Mouse (Mus musculus) myocyte (in vitro differentiated cells): ENCODE measurements around the gene Fam19a1. TPM values are rescaled to one million over a fixed set of nuclear protein-coding genes. Genes with fewer than 3 reads are reported as not detected.

Experiments
- H3K27me3 ChIP-seq: one replicate; pipeline ENCODE4 v1.6.1; 2011; ENCODE audit not compliant: control insufficient read depth, insufficient read depth, insufficient read length
- H3K36me3 ChIP-seq: one replicate; pipeline ENCODE4 v1.6.1; 2011; ENCODE audit not compliant: control insufficient read depth, insufficient read depth
- H3K4me2 ChIP-seq: one replicate; pipeline ENCODE4 v1.6.1; 2011; ENCODE audit warnings: low read depth, control low read depth
- H3K4me3 ChIP-seq: one replicate; pipeline ENCODE4 v1.5.1; 2011; ENCODE audit warnings: mild to moderate bottlenecking, control low read depth, moderate library complexity
- H3K79me2 ChIP-seq: one replicate; pipeline ENCODE4 v1.6.1; 2011; ENCODE audit not compliant: control insufficient read depth, insufficient read depth
- H3ac ChIP-seq: one replicate; pipeline ENCODE4 v1.6.1; 2011; ENCODE audit not compliant: control insufficient read depth, insufficient read length
- CEBPB ChIP-seq: IDR thresholded peaks from 2 replicates; pipeline ENCODE4 v1.6.1; 2011; ENCODE audit warnings: mild to moderate bottlenecking, moderate library complexity; ENCODE audit not compliant: poor library complexity, insufficient read depth, severe bottlenecking
- E2F4 ChIP-seq: IDR thresholded peaks from one replicate; pipeline ENCODE4 v1.6.1; 2011; ENCODE audit warnings: mild to moderate bottlenecking, control low read depth, moderate library complexity; ENCODE audit not compliant: insufficient read depth
- MAX ChIP-seq: IDR thresholded peaks from one replicate; pipeline ENCODE4 v1.6.1; 2011; ENCODE audit warnings: low read depth, mild to moderate bottlenecking, control low read depth
- MYOD1 ChIP-seq, 3 experiments: IDR thresholded peaks; one replicate each; pipeline ENCODE4 v1.6.1; 2011; ENCODE audit warnings: control low read depth in 2 of 3, low read depth in 2 of 3, mild to moderate bottlenecking in 2 of 3, moderate library complexity in 1 of 3; ENCODE audit not compliant: insufficient read length in 2 of 3, control insufficient read depth in 1 of 3
- MYOG ChIP-seq, 3 experiments: IDR thresholded peaks; one replicate each; pipeline ENCODE4 v1.6.1; 2011; ENCODE audit warnings: control low read depth in 2 of 3, low read depth in 2 of 3, mild to moderate bottlenecking in 2 of 3; ENCODE audit not compliant: insufficient read length in 2 of 3, control insufficient read depth in 1 of 3, insufficient read depth in 1 of 3
- POLR2A ChIP-seq: IDR thresholded peaks from one replicate; pipeline ENCODE4 v1.6.1; 2011; ENCODE audit warnings: low read depth, mild to moderate bottlenecking, control low read depth, moderate library complexity; ENCODE audit not compliant: insufficient read length
- POLR2AphosphoS2 ChIP-seq: IDR thresholded peaks from one replicate; pipeline ENCODE4 v1.6.1; 2011; ENCODE audit warnings: low read depth, control low read depth; ENCODE audit not compliant: insufficient read length
- REST ChIP-seq: IDR thresholded peaks from one replicate; pipeline ENCODE4 v1.6.1; 2011; ENCODE audit warnings: mild to moderate bottlenecking, control low read depth, moderate library complexity; ENCODE audit not compliant: insufficient read depth, insufficient read length
- SRF ChIP-seq: IDR thresholded peaks from one replicate; pipeline ENCODE4 v1.6.1; 2011; ENCODE audit warnings: low read depth; ENCODE audit not compliant: control insufficient read depth, insufficient read length
- TCF12 ChIP-seq: IDR thresholded peaks from one replicate; pipeline ENCODE4 v1.6.1; 2011; ENCODE audit warnings: mild to moderate bottlenecking, control low read depth; ENCODE audit not compliant: poor library complexity, insufficient read depth, severe bottlenecking
- TCF3 ChIP-seq: IDR thresholded peaks from one replicate; pipeline ENCODE4 v1.6.1; 2011; ENCODE audit warnings: low read depth, control low read depth; ENCODE audit not compliant: insufficient read length
- USF1 ChIP-seq: IDR thresholded peaks from one replicate; pipeline ENCODE4 v1.6.1; 2011; ENCODE audit warnings: low read depth, mild to moderate bottlenecking, control low read depth, moderate library complexity
- polyA plus RNA-seq: library from polyadenylated mRNA; unstranded; fragments of >200 nt; fragmentation: generic; extraction: Trizol; gene quantifications from one replicate; pipeline ENCODE4 v1.2.1, GENCODE M21; 2012; ENCODE audit warnings: missing spikeins

The Fam19a1 gene
- polyA plus RNA-seq, 1 experiment, result 0.02 TPM

DNA sequence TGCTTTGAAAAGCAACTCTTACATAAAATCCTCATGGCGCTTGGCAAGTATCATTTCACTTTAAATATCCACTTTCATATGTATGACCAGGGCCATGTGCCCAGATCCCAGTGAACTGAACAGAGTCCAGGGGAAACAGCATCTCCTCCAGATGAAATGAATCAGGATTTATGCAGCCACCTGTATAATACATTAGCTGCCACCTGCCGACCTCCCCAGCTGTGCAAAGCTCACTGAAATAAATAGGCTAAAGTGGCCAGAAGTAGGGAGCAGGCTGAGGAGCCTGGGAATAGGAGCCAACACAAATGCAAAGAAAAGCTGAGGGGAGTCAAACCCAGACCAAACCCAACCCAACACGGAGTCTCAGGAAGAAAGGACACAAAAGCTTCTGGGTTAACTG, 324.9 kb downstream of the Fam19a1 start:
- H3K27me3 ChIP-seq, result no peaks in the 10 kb centered on the region
- H3K4me3 ChIP-seq, result no peak overlapping the region
- no peak overlapping the region for H3K4me2 ChIP-seq
- no peak overlapping the region for H3ac ChIP-seq
- H3K79me2 ChIP-seq, result no peaks in the 10 kb centered on the region
- H3K36me3 ChIP-seq, result no peaks in the 10 kb centered on the region
- TF ChIP-seq E2F4, result no peak
- no peak for TF ChIP-seq TCF3
- no peak for TF ChIP-seq SRF
- no peak for TF ChIP-seq POLR2A
- no peak for TF ChIP-seq TCF12
- no peak for TF ChIP-seq POLR2AphosphoS2
- no peak for TF ChIP-seq USF1
- TF ChIP-seq REST, result no peak
- TF ChIP-seq MAX, result no peak
- no peak for TF ChIP-seq MYOG (IDR thresholded peaks at IDR 0.05; ENCODE audit: control insufficient read depth in 1 of 3, insufficient read depth in 1 of 3, insufficient read length in 2 of 3, low read depth in 2 of 3)
- no peak for TF ChIP-seq CEBPB
- no peak for TF ChIP-seq MYOD1 (IDR thresholded peaks at IDR 0.05; ENCODE audit: control insufficient read depth in 1 of 3, insufficient read length in 2 of 3, low read depth in 2 of 3)

DNA sequence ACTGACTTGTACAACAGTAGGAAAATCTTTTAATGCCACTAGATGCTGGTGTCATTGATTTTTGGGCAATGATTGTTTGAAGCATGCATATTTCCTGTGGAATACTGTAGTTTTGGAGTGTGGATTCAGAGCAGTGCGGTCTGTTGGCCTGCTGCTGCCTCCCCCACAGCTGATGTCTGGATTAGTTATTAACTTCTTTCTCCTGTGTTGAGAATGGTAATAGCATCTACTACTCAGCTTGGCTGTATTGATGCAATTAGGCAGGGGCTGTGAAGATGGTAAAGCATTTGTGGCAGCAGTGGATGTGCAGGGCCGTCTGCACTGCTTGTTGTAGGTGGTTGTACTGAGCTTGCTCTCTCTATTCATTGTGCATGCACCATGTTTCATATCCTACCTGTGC, 326.5 kb downstream of the Fam19a1 start:
- no peak overlapping the region for H3K4me3 ChIP-seq
- no peak overlapping the region for H3ac ChIP-seq
- no peaks in the 10 kb centered on the region for H3K79me2 ChIP-seq
- no peaks in the 10 kb centered on the region for H3K27me3 ChIP-seq
- TF ChIP-seq TCF12 (no peak), POLR2AphosphoS2 (no peak), CEBPB (no peak), E2F4 (no peak), REST (no peak), MAX (no peak), MYOG (IDR thresholded peaks at IDR 0.05; ENCODE audit: control insufficient read depth in 1 of 3, insufficient read depth in 1 of 3, insufficient read length in 2 of 3, low read depth in 2 of 3) (no peak), TCF3 (no peak), USF1 (no peak)
- no peak overlapping the region for H3K4me2 ChIP-seq
- no peaks in the 10 kb centered on the region for H3K36me3 ChIP-seq

- H3K4me3 ChIP-seq, result no peak overlapping the region
- no peak overlapping the region for H3ac ChIP-seq
- H3K79me2 ChIP-seq, result no peaks in the 10 kb centered on the region
- H3K36me3 ChIP-seq, result no peaks in the 10 kb centered on the region
- TF ChIP-seq TCF12 (no peak), REST (no peak), MAX (no peak), POLR2AphosphoS2 (no peak), E2F4 (no peak), MYOG (IDR thresholded peaks at IDR 0.05; ENCODE audit: control insufficient read depth in 1 of 3, insufficient read depth in 1 of 3, insufficient read length in 2 of 3, low read depth in 2 of 3) (no peak), SRF (no peak), POLR2A (no peak), CEBPB (no peak), MYOD1 (IDR thresholded peaks at IDR 0.05; ENCODE audit: control insufficient read depth in 1 of 3, insufficient read length in 2 of 3, low read depth in 2 of 3) (no peak), USF1 (no peak), TCF3 (no peak)
- H3K4me2 ChIP-seq, result no peak overlapping the region
- H3K27me3 ChIP-seq, result no peaks in the 10 kb centered on the region
Measured at GRCm38 (mm10) chr6:96441971-96442370, 329.0 kb downstream of the Fam19a1 start.

DNA sequence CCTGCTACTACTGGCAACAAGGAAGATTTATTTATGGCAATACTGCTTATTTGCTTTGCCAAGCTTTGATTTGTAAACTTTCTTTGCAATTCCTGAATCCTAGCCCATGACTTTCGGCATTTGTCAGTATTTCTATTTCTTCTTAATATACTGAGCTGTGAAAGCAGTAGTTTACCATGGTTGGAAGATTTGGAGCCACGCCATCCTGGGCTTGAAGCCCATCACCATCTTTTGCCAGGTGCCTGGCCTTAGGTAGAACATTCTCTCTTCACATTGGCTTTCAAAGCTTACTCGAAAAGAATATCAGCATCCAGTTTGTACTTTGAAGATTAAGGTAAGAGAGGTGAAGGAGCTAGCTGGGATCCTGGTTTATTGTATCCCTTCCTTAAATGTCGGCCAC, 334.5 kb downstream of the Fam19a1 start:
- H3ac ChIP-seq, result no peak overlapping the region
- no peaks in the 10 kb centered on the region for H3K27me3 ChIP-seq
- no peaks in the 10 kb centered on the region for H3K79me2 ChIP-seq
- H3K4me3 ChIP-seq, result no peak overlapping the region
- no peak overlapping the region for H3K4me2 ChIP-seq
- TF ChIP-seq E2F4 (no peak), TCF3 (no peak), REST (no peak), USF1 (no peak), POLR2A (no peak), CEBPB (no peak), MAX (no peak), MYOG (IDR thresholded peaks at IDR 0.05; ENCODE audit: control insufficient read depth in 1 of 3, insufficient read depth in 1 of 3, insufficient read length in 2 of 3, low read depth in 2 of 3) (no peak), SRF (no peak), POLR2AphosphoS2 (no peak), MYOD1 (IDR thresholded peaks at IDR 0.05; ENCODE audit: control insufficient read depth in 1 of 3, insufficient read length in 2 of 3, low read depth in 2 of 3) (no peak), TCF12 (no peak)
- H3K36me3 ChIP-seq, result no peaks in the 10 kb centered on the region

DNA sequence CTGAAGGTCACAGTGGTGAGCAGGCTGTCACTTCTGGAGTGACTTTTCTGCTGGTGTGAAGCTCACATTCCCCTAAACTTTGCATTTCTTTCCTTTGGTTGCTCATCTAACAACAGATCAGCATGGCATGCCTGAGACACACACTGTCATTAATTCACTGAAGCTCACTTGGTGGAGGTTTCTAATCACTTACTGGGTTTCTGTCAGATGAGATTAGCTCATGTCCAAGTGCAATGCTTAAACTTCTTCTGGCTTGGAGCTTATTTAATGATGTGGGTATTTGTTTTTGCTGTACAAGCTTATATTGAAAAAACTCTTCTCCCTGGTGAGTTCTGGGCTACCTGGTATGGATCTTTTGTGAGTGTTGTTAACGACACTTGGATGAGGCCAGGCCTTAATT, 343.3 kb downstream of the Fam19a1 start:
- H3K27me3 ChIP-seq, result no peaks in the 10 kb centered on the region
- no peak overlapping the region for H3K4me2 ChIP-seq
- no peaks in the 10 kb centered on the region for H3K79me2 ChIP-seq
- no peak overlapping the region for H3ac ChIP-seq
- H3K36me3 ChIP-seq, result no peaks in the 10 kb centered on the region
- no peak for TF ChIP-seq SRF
- TF ChIP-seq USF1, result no peak
- no peak for TF ChIP-seq POLR2A
- TF ChIP-seq REST, result no peak
- TF ChIP-seq E2F4, result no peak
- no peak for TF ChIP-seq MYOG (IDR thresholded peaks at IDR 0.05; ENCODE audit: control insufficient read depth in 1 of 3, insufficient read depth in 1 of 3, insufficient read length in 2 of 3, low read depth in 2 of 3)
- TF ChIP-seq TCF12, result no peak
- no peak for TF ChIP-seq TCF3
- TF ChIP-seq MYOD1 (IDR thresholded peaks at IDR 0.05; ENCODE audit: control insufficient read depth in 1 of 3, insufficient read length in 2 of 3, low read depth in 2 of 3), result no peak
- no peak for TF ChIP-seq POLR2AphosphoS2
- TF ChIP-seq MAX, result no peak
- no peak for TF ChIP-seq CEBPB
- no peak overlapping the region for H3K4me3 ChIP-seq
